Comparison of ENCODE assay signal across 20 mouse cellular contexts in genomic region chr12:42369029-42369577, GRCm38 (mm10).
DNase-seq lines count a peak whose midpoint lies in the region; ATAC-seq and TF ChIP-seq lines count a peak whose summit lies in the region.
"Had no signal": no experiment of that assay in that cellular context is flagged by ENCODE, and none has a peak within 500 bp of the region (broad histone marks: within the 10 kb centered on the region; RNA-seq: fewer than 3 reads in every experiment).

No protein-coding gene starts in this region.

- H3K36me3 ChIP-seq in forebrain, embryonic 15.5 days, result no peaks in the 10 kb centered on the region
- no peaks in the 10 kb centered on the region for H3K36me3 ChIP-seq in forebrain, embryonic 12.5 days (replicated peaks)
- H3K36me3 ChIP-seq in midbrain, embryonic 13.5 days, result no peaks in the 10 kb centered on the region
- no peaks in the 10 kb centered on the region for H3K36me3 ChIP-seq in midbrain, postnatal 0 days (ENCODE audit: insufficient read depth, low read length)
- no peaks in the 10 kb centered on the region for H3K36me3 ChIP-seq in forebrain, postnatal 0 days (ENCODE audit: insufficient read depth)
- H3K36me3 ChIP-seq: embryonic facial prominence, embryonic 12.5 days; heart, embryonic 13.5 days; hindbrain, embryonic 12.5 days had no signal

- 46% methylated on average over 2 of the region's 2 CpGs for WGBS in forebrain, embryonic 15.5 days
- 65% methylated on average over 2 of the region's 2 CpGs for WGBS in forebrain, embryonic 12.5 days
- WGBS in midbrain, embryonic 13.5 days, result 41% methylated on average over 2 of the region's 2 CpGs
- WGBS in midbrain, postnatal 0 days, result 41% methylated on average over 2 of the region's 2 CpGs
- WGBS in forebrain, postnatal 0 days, result 40% methylated on average over 2 of the region's 2 CpGs

- H3K9me3 ChIP-seq in forebrain, embryonic 15.5 days, result no peaks in the 10 kb centered on the region
- H3K9me3 ChIP-seq in forebrain, embryonic 12.5 days, result no peaks in the 10 kb centered on the region
- no peaks in the 10 kb centered on the region for H3K9me3 ChIP-seq in midbrain, embryonic 13.5 days
- no peaks in the 10 kb centered on the region for H3K9me3 ChIP-seq in midbrain, postnatal 0 days (ENCODE audit: low read length)
- no peaks in the 10 kb centered on the region for H3K9me3 ChIP-seq in forebrain, postnatal 0 days (ENCODE audit: low read length)
- H3K9me3 ChIP-seq: embryonic facial prominence, embryonic 12.5 days; heart, embryonic 13.5 days; hindbrain, embryonic 12.5 days had no signal

- no peak overlapping the region for H3K4me2 ChIP-seq in forebrain, embryonic 15.5 days (replicated peaks)
- H3K4me2 ChIP-seq in forebrain, embryonic 12.5 days, result no peak overlapping the region
- H3K4me2 ChIP-seq in midbrain, embryonic 13.5 days (replicated peaks), result no peak overlapping the region
- H3K4me2 ChIP-seq in midbrain, postnatal 0 days (ENCODE audit: low read depth, low read length, poor library complexity, severe bottlenecking), result no peak overlapping the region
- no peak overlapping the region for H3K4me2 ChIP-seq in forebrain, postnatal 0 days (ENCODE audit: low read depth)
- H3K4me2 ChIP-seq: embryonic facial prominence, embryonic 12.5 days; heart, embryonic 13.5 days; hindbrain, embryonic 12.5 days had no signal

- H3K4me3 ChIP-seq in forebrain, embryonic 15.5 days, result no peak overlapping the region
- no peak overlapping the region for H3K4me3 ChIP-seq in forebrain, embryonic 12.5 days (replicated peaks)
- no peak overlapping the region for H3K4me3 ChIP-seq in midbrain, embryonic 13.5 days (replicated peaks)
- no peak overlapping the region for H3K4me3 ChIP-seq in midbrain, postnatal 0 days (ENCODE audit: low read depth, low read length)
- H3K4me3 ChIP-seq in forebrain, postnatal 0 days (ENCODE audit: low read depth, low read length), result no peak overlapping the region
- H3K4me3 ChIP-seq: embryonic facial prominence, embryonic 12.5 days; heart, embryonic 13.5 days; hindbrain, embryonic 12.5 days had no signal

- ATAC-seq in forebrain, embryonic 15.5 days (replicated peaks), result peak; percentile 63
- no peak for ATAC-seq in forebrain, embryonic 12.5 days (ENCODE audit: low FRiP score)
- ATAC-seq in midbrain, embryonic 13.5 days, result peak; percentile 79
- no peak for ATAC-seq in midbrain, postnatal 0 days (ENCODE audit: low FRiP score)
- peak; percentile 45 for ATAC-seq in forebrain, postnatal 0 days
- ATAC-seq: intestine, embryonic 16.5 days; Patski had no signal

- no peak overlapping the region for H3K27ac ChIP-seq in forebrain, embryonic 15.5 days (replicated peaks)
- H3K27ac ChIP-seq in forebrain, embryonic 12.5 days, result no peak overlapping the region
- no peak overlapping the region for H3K27ac ChIP-seq in midbrain, embryonic 13.5 days
- no peak overlapping the region for H3K27ac ChIP-seq in midbrain, postnatal 0 days (ENCODE audit: low read depth, low read length)
- no peak overlapping the region for H3K27ac ChIP-seq in forebrain, postnatal 0 days (ENCODE audit: low read depth, low read length)
- H3K27ac ChIP-seq: embryonic facial prominence, embryonic 12.5 days; heart, embryonic 13.5 days; hindbrain, embryonic 12.5 days had no signal

- H3K4me1 ChIP-seq in forebrain, embryonic 15.5 days, result no peaks in the 10 kb centered on the region
- no peaks in the 10 kb centered on the region for H3K4me1 ChIP-seq in forebrain, embryonic 12.5 days
- peaks cover 5% of the 10 kb centered on the region for H3K4me1 ChIP-seq in midbrain, embryonic 13.5 days (replicated peaks)
- no peaks in the 10 kb centered on the region for H3K4me1 ChIP-seq in midbrain, postnatal 0 days (ENCODE audit: insufficient read depth, low read length)
- H3K4me1 ChIP-seq in forebrain, postnatal 0 days (ENCODE audit: insufficient read depth), result no peaks in the 10 kb centered on the region
- H3K4me1 ChIP-seq: embryonic facial prominence, embryonic 12.5 days; heart, embryonic 13.5 days; hindbrain, embryonic 12.5 days had no signal

- H3K27me3 ChIP-seq in forebrain, embryonic 15.5 days, result no peaks in the 10 kb centered on the region
- H3K27me3 ChIP-seq in forebrain, embryonic 12.5 days, result no peaks in the 10 kb centered on the region
- no peaks in the 10 kb centered on the region for H3K27me3 ChIP-seq in midbrain, embryonic 13.5 days
- no peaks in the 10 kb centered on the region for H3K27me3 ChIP-seq in midbrain, postnatal 0 days (ENCODE audit: insufficient read depth, low read length)
- no peaks in the 10 kb centered on the region for H3K27me3 ChIP-seq in forebrain, postnatal 0 days (ENCODE audit: insufficient read depth, low read length)
- H3K27me3 ChIP-seq: CH12.LX; embryonic facial prominence, embryonic 12.5 days; heart, embryonic 13.5 days; hindbrain, embryonic 12.5 days; Patski had no signal

- TF ChIP-seq CTCF in midbrain, postnatal 0 days (IDR thresholded peaks at IDR 0.05), result no peak
- TF ChIP-seq CTCF in forebrain, postnatal 0 days (IDR thresholded peaks at IDR 0.05; ENCODE audit: low read depth), result no peak

- H3K9ac ChIP-seq in forebrain, embryonic 15.5 days (replicated peaks), result no peak overlapping the region
- H3K9ac ChIP-seq in forebrain, embryonic 12.5 days, result no peak overlapping the region
- no peak overlapping the region for H3K9ac ChIP-seq in midbrain, embryonic 13.5 days (replicated peaks)
- no peak overlapping the region for H3K9ac ChIP-seq in midbrain, postnatal 0 days (replicated peaks; ENCODE audit: low read length, poor library complexity, severe bottlenecking)
- no peak overlapping the region for H3K9ac ChIP-seq in forebrain, postnatal 0 days
- H3K9ac ChIP-seq: embryonic facial prominence, embryonic 12.5 days; heart, embryonic 13.5 days; hindbrain, embryonic 12.5 days had no signal

- no peak for DNase-seq in midbrain, postnatal 0 days (ENCODE audit: low spot score)
- DNase-seq in forebrain, postnatal 0 days, result peak; percentile 3
- DNase-seq in thymus, postnatal 0 days (ENCODE audit: low spot score), result no peak
- DNase-seq: adrenal gland, adult 2 months; adrenal gland, postnatal 25 days; cerebellum, adult 2 months; cerebellum, postnatal 10 days; embryo, embryonic 11 days; gastrocnemius, postnatal 36 days; heart, adult 11 months; heart, postnatal 36 days had no signal

Comparison
In these comparisons a context has a peak if more than half of its experiments do, and no peak if none do; other contexts are left out.
1. ATAC-seq: peak in forebrain, embryonic 15.5 days (single experiment), midbrain, embryonic 13.5 days (single experiment) and forebrain, postnatal 0 days (single experiment); none in forebrain, embryonic 12.5 days (single experiment) and midbrain, postnatal 0 days (single experiment).